Mouse (Mus musculus) ES-E14 (cell line): Measurements from ENCODE around the gene Deaf1. TPM values are rescaled to one million over a fixed set of nuclear protein-coding genes. Genes with fewer than 3 reads are reported as not detected.
"Not testable (repeated sequence)": the region's sequence is repeated elsewhere in the genome, so short reads cannot be mapped to it uniquely, and the experiment has no call there.

Experiments used
- DNase-seq: peaks from one replicate; pipeline ENCODE4 v3.0.0-alpha.2; 2013; ENCODE audit warnings: low read depth, low spot score
- H3K27ac ChIP-seq: 2 replicates; pipeline ENCODE4 v1.5.1; 2012; ENCODE audit warnings: low read depth, mild to moderate bottlenecking, low read length, moderate library complexity, mixed read lengths; ENCODE audit not compliant: poor library complexity, insufficient read depth, severe bottlenecking
- H3K36me3 ChIP-seq: 2 replicates; pipeline ENCODE4 v1.6.1; 2012; ENCODE audit warnings: mild to moderate bottlenecking, low read length, moderate library complexity, mixed read lengths; ENCODE audit not compliant: control insufficient read depth, poor library complexity, insufficient read depth, severe bottlenecking
- H3K4me1 ChIP-seq, 2 experiments: fragments of 150-350 bp in 1 of 2; sonication (generic) in 1 of 2; 2 replicates each; pipeline ENCODE4 v1.6.1; 2012; ENCODE audit warnings: low read length in 2 of 2, mild to moderate bottlenecking in 1 of 2, mixed read lengths in 1 of 2; ENCODE audit not compliant: control insufficient read depth in 2 of 2, insufficient read depth in 2 of 2, poor library complexity in 1 of 2
- H3K4me3 ChIP-seq, 2 experiments: fragments of 150-350 bp in 1 of 2; sonication (generic) in 1 of 2; 2 replicates each; pipeline ENCODE4 v1.5.1; 2012; ENCODE audit warnings: low read length in 2 of 2, low read depth in 1 of 2, mild to moderate bottlenecking in 1 of 2, mixed read lengths in 1 of 2; ENCODE audit not compliant: insufficient read depth in 1 of 2, poor library complexity in 1 of 2, severe bottlenecking in 1 of 2
- H3K9ac ChIP-seq: 2 replicates; pipeline ENCODE4 v1.6.1; 2012; ENCODE audit warnings: low read depth, mild to moderate bottlenecking, low read length, mixed read lengths; ENCODE audit not compliant: poor library complexity, insufficient read depth, severe bottlenecking
- H3K9me3 ChIP-seq: fragments of 150-350 bp; sonication (generic); 2 replicates; pipeline ENCODE4 v1.6.1; 2012; ENCODE audit warnings: low read depth, mild to moderate bottlenecking, low read length; ENCODE audit not compliant: control insufficient read depth, insufficient read depth
- CHD2 ChIP-seq: IDR thresholded peaks from 2 replicates; pipeline ENCODE4 v1.6.1; 2014; ENCODE audit warnings: mild to moderate bottlenecking, low read depth, low read length, inconsistent platforms
- HCFC1 ChIP-seq: IDR thresholded peaks from 2 replicates; pipeline ENCODE4 v1.6.1; 2012; ENCODE audit warnings: low read length, inconsistent platforms, borderline replicate concordance; ENCODE audit not compliant: insufficient read depth
- MAFK ChIP-seq: IDR thresholded peaks from 2 replicates; pipeline ENCODE4 v1.6.1; 2014; ENCODE audit warnings: mild to moderate bottlenecking, low read depth, low read length, inconsistent platforms; ENCODE audit not compliant: insufficient read depth
- ZC3H11A ChIP-seq: IDR thresholded peaks from 2 replicates; pipeline ENCODE4 v1.6.1; 2012; ENCODE audit warnings: low read depth, mild to moderate bottlenecking, inconsistent platforms, low read length, borderline replicate concordance
- ZNF384 ChIP-seq: IDR thresholded peaks from 2 replicates; pipeline ENCODE4 v1.6.1; 2012; ENCODE audit warnings: low read depth, low read length, inconsistent platforms
- in situ Hi-C, 2 experiments: fragments of 600-800 bp; cut with MboI; formaldehyde crosslinking; loops; one replicate each; pipeline ENCODE4 v1.15.1; 2025; ENCODE audit warnings: low sequenced_read_pairs in 2 of 2, inconsistent platforms in 1 of 2; ENCODE audit not compliant: unreplicated experiment in 2 of 2
- total RNA-seq: library from RNA; depleted of rRNA; stranded (reverse); fragments of 300-350 nt; gene quantifications from 2 replicates; pipeline ENCODE4 v1.2.3, GENCODE M21; 2012; rRNA removed

The Deaf1 gene
- total RNA-seq, 1 experiment: 23.7 TPM

DNA sequence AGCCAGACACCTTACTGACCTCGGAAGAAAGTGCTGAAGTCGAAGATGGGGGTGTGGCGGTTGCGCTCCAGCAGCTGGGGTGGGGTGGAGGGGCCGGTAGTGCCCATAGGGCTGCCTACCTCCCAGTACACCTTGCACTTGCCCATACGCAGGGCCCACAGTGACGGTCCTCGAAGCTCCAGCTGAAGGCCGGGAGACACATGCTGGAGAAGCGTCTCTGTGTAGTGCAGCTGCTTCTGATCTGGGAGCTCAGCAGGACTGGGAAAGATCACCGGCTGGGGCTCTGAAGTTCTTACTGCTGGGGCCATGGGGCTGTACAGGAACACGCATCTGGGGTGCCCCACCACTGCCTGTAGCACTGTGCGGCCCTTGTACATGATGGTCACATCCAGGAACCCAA lies 63.9 kb downstream of the Deaf1 start:
- peaks cover 50% of the 10 kb centered on the region for H3K36me3 ChIP-seq
- H3K9ac ChIP-seq: no peak overlapping the region
- in situ Hi-C loops: no loop called here
- H3K4me1 ChIP-seq: peaks cover 2 to 14% of the 10 kb centered on the region in 2 experiments; a peak in 2 of 4 replicates
- H3K4me3 ChIP-seq: no peak overlapping the region
- no peaks in the 10 kb centered on the region for H3K9me3 ChIP-seq
- no peak for TF ChIP-seq MAFK
- TF ChIP-seq ZNF384: no peak
- TF ChIP-seq ZC3H11A: no peak
- no peak for TF ChIP-seq CHD2
- no peak for TF ChIP-seq HCFC1
- H3K27ac ChIP-seq: no peak overlapping the region
- no peak for DNase-seq

DNA sequence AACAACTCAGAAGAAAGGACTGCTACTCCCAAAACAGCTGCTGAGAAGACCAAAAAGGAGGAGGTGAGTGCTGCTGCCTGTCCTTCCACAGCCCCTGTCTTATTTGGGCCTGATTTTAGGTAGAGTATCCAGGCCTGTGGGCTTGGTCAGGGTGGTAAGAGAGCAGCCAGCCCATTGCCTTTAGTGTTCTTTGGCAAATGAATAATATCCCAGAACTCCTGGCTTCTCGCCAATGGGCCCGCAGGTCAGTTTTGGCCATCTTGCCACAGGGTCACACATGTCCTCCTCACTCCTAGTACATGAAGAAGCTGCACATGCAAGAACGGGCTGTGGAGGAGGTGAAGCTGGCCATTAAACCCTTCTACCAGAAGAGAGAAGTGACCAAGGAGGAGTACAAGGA lies 66.0 kb downstream of the Deaf1 start:
- DNase-seq: no peak
- Histone ChIP-seq H3K9ac (no peak overlapping the region), H3K4me3 (no peak overlapping the region), H3K27ac (no peak overlapping the region), H3K36me3 (peaks cover 72% of the 10 kb centered on the region), H3K9me3 (no peaks in the 10 kb centered on the region), H3K4me1 (peaks cover under 1 to 14% of the 10 kb centered on the region in 2 experiments; a peak in 2 of 4 replicates)
- TF ChIP-seq ZC3H11A: no peak
- TF ChIP-seq CHD2: no peak
- TF ChIP-seq HCFC1: no peak
- no peak for TF ChIP-seq ZNF384
- no peak for TF ChIP-seq MAFK
- in situ Hi-C loops: no loop called here

DNA sequence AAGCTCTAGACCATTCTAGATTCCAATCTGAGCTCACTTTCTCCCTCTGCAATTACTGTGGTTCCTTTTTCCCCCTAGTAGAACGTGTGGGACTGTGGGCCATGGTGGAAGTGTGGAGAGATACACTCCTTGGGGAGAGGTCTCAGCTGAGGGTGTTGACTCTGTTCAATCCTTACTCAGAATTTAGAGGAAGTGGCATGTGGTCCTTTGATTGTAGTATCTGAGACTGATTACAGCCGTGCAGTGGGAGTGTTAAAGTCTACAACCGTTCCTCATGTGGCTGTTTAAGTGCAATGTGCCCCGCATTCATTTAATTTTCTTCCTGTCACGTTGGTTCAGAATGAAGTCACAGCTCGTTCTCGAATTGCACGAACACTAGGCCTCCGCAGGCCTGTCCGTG lies 71.3 kb downstream of the Deaf1 start:
- Histone ChIP-seq H3K27ac (no peak overlapping the region), H3K4me1 (no peaks in the 10 kb centered on the region), H3K4me3 (no peak overlapping the region), H3K36me3 (peaks cover 68% of the 10 kb centered on the region), H3K9ac (no peak overlapping the region), H3K9me3 (no peaks in the 10 kb centered on the region)
- DNase-seq: no peak
- in situ Hi-C loops: no loop called here
- no peak for TF ChIP-seq ZC3H11A
- no peak for TF ChIP-seq ZNF384
- TF ChIP-seq MAFK: no peak
- TF ChIP-seq CHD2: no peak
- no peak for TF ChIP-seq HCFC1

DNA sequence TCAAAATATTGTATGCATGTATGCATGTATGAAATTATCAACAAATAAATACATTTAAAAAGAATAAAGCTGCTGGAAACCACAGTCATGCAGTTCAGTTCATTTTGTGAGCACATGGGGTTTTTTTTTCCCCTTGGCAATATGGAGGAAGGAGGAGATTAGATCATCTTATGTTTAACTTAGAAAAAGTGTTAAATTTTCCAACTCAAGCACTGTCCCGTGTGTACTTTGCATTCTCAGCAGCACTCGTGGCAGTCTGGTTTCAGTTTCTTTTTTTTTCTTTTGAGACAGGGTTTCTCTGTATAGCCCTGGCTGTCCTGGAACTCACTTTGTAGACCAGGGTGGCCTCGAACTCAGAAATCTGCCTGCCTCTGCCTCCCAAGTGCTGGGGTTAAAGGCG lies 77.0 kb downstream of the Deaf1 start:
- peaks cover 42% of the 10 kb centered on the region for H3K36me3 ChIP-seq
- H3K9me3 ChIP-seq, H3K9ac ChIP-seq, H3K4me3 ChIP-seq, DNase-seq, in situ Hi-C loops, H3K4me1 ChIP-seq, H3K27ac ChIP-seq: not testable (repeated sequence)

Other genes starting within 250 kb of the Deaf1 start
- 8.0 and 12.2 TPM in 2 replicates for gene Pkp3, start 249.5 kb downstream of the Deaf1 start, total RNA-seq
- gene Sigirr, start 227.1 kb downstream of the Deaf1 start, total RNA-seq: 18.2 and 56.2 TPM in 2 replicates
- gene Ano9, start 209.9 kb downstream of the Deaf1 start, total RNA-seq: 26.4 and 102 TPM in 2 replicates
- gene Ptdss2, start 205.3 kb downstream of the Deaf1 start, total RNA-seq: 65.1 and 82.8 TPM in 2 replicates
- gene Rnh1, start 154.8 kb downstream of the Deaf1 start, total RNA-seq: 61.9 and 70.3 TPM in 2 replicates
- 130 and 133 TPM in 2 replicates for gene Hras, start 133.7 kb downstream of the Deaf1 start, total RNA-seq
- gene Lrrc56, start 133.5 kb downstream of the Deaf1 start, total RNA-seq: 3.3 and 3.9 TPM in 2 replicates
- 4.0 and 6.4 TPM in 2 replicates for gene Lmntd2, start 113.6 kb downstream of the Deaf1 start, total RNA-seq
- gene Rassf7, start 111.8 kb downstream of the Deaf1 start, total RNA-seq: 32.2 and 44.3 TPM in 2 replicates
- 101 and 107 TPM in 2 replicates for gene Phrf1, start 98.9 kb downstream of the Deaf1 start, total RNA-seq
- gene Irf7, start 61.2 kb downstream of the Deaf1 start, total RNA-seq: 0.58 and 0.67 TPM in 2 replicates
- gene Cdhr5, start 50.9 kb downstream of the Deaf1 start, total RNA-seq: 0.13 and 0.26 TPM in 2 replicates
- 12.0 and 31.9 TPM in 2 replicates for gene Sct, start 48.6 kb downstream of the Deaf1 start, total RNA-seq
- 0.76 and 0.95 TPM in 2 replicates for gene Drd4, start 35.7 kb downstream of the Deaf1 start, total RNA-seq
- gene Tmem80, start within 50 bp of the Deaf1 start, total RNA-seq: 7.3 and 9.7 TPM in 2 replicates
- 9.7 and 10.4 TPM in 2 replicates for gene Eps8l2, start 11.2 kb upstream of the Deaf1 start, total RNA-seq
- 327 and 432 TPM in 2 replicates for gene Taldo1, start 64.5 kb upstream of the Deaf1 start, total RNA-seq
- 25.9 and 41.2 TPM in 2 replicates for gene Gatd1, start 86.4 kb upstream of the Deaf1 start, total RNA-seq
- gene Cend1, start 101.8 kb upstream of the Deaf1 start, total RNA-seq: 1.5 and 2.7 TPM in 2 replicates
- gene Slc25a22, start 110.2 kb upstream of the Deaf1 start, total RNA-seq: 16.2 and 19.8 TPM in 2 replicates
- gene Pidd1, start 116.3 kb upstream of the Deaf1 start, total RNA-seq: 23.4 and 36.0 TPM in 2 replicates
- 3,085 and 4,150 TPM in 2 replicates for gene Rplp2, start 119.7 kb upstream of the Deaf1 start, total RNA-seq
- gene Pnpla2, start 127.5 kb upstream of the Deaf1 start, total RNA-seq: 10.7 and 12.7 TPM in 2 replicates
- gene Cracr2b, start 133.4 kb upstream of the Deaf1 start, total RNA-seq: 5.8 and 11.7 TPM in 2 replicates
- 238 and 257 TPM in 2 replicates for gene Cd151, start 139.7 kb upstream of the Deaf1 start, total RNA-seq
- 110 and 120 TPM in 2 replicates for gene Polr2l, start 147.4 kb upstream of the Deaf1 start, total RNA-seq
- gene Tspan4, start 147.6 kb upstream of the Deaf1 start, total RNA-seq: 75.9 and 98.8 TPM in 2 replicates
- gene Chid1, start 212.2 kb upstream of the Deaf1 start, total RNA-seq: 30.1 and 46.1 TPM in 2 replicates
- gene Ap2a2, start 234.5 kb upstream of the Deaf1 start, total RNA-seq: 98.8 and 103 TPM in 2 replicates